Mouse (Mus musculus): ENCODE data around the gene Maz.

The Maz gene

GRCm38 (mm10) chr7:127004122-127004875 is 22.5 kb downstream of the Maz start:
- DNase-seq = no peak

- no peak for DNase-seq
Measured at GRCm38 (mm10) chr7:127003620-127004019, 23.2 kb downstream of the Maz start.

- no peak for DNase-seq
Measured at GRCm38 (mm10) chr7:126999568-126999967, 27.3 kb downstream of the Maz start.

- no peak for DNase-seq
Measured at GRCm38 (mm10) chr7:126996449-126996848, 30.4 kb downstream of the Maz start.

- no peak for DNase-seq
Measured at GRCm38 (mm10) chr7:126988816-126989215, 38.0 kb downstream of the Maz start.

GRCm38 (mm10) chr7:126986319-126986718 is 40.5 kb downstream of the Maz start:
- DNase-seq = peak; percentile 30

- no peak for DNase-seq
Measured at GRCm38 (mm10) chr7:126984667-126985444, 42.0 kb downstream of the Maz start.

GRCm38 (mm10) chr7:126983113-126983512 is 43.7 kb downstream of the Maz start:
- DNase-seq = no peak

- DNase-seq = no peak
Measured at GRCm38 (mm10) chr7:126982054-126982453, 44.8 kb downstream of the Maz start.

GRCm38 (mm10) chr7:126981601-126982000 is 45.2 kb downstream of the Maz start:
- DNase-seq = no peak

- DNase-seq = no peak
Measured at GRCm38 (mm10) chr7:126978841-126979240, 48.0 kb downstream of the Maz start.

- DNase-seq = peak; percentile 18
Measured at GRCm38 (mm10) chr7:126976878-126977459, 49.9 kb downstream of the Maz start.

GRCm38 (mm10) chr7:126975950-126976866 is 50.6 kb downstream of the Maz start, which contains the start of gene Cdiptos:
Gene Cdiptos (minus strand): TSS chr7:126976098.
- peak; percentile 97 for DNase-seq

- no peak for DNase-seq
Measured at GRCm38 (mm10) chr7:126975893-126975949, 51.1 kb downstream of the Maz start, which contains the start of gene Cdipt. Gene Cdipt (plus strand): TSS chr7:126975914.

GRCm38 (mm10) chr7:126975493-126975892 is 51.3 kb downstream of the Maz start:
- no peak for DNase-seq
